Mouse (Mus musculus) liver, embryonic 14.5 days (tissue): Measurements from ENCODE around the gene Col3a1. TPM values are rescaled to one million over a fixed set of nuclear protein-coding genes. Genes with fewer than 3 reads are reported as not detected.

ENCODE experiments used
- ATAC-seq: fragments of 200-750 bp; cut with Nextera tagmentation; 2 replicates; pipeline ENCODE4 v1.8.0; 2017; ENCODE audit warnings: moderate number of reproducible peaks, mild to moderate bottlenecking, moderate library complexity; ENCODE audit not compliant: insufficient read depth
- DNase-seq, 3 experiments: peaks; one replicate each; pipeline ENCODE4 v3.0.0-alpha.2; 2012 to 2013; ENCODE audit warnings: low read depth in 3 of 3, low spot score in 3 of 3
- H3K27ac ChIP-seq: fragments of 300-500 bp; sonication (generic); 2 replicates; pipeline ENCODE4 v1.5.1; 2014; ENCODE audit warnings: moderate library complexity, mild to moderate bottlenecking, control low read depth, inconsistent platforms
- H3K27me3 ChIP-seq: fragments of 300-500 bp; sonication (generic); 2 replicates; pipeline ENCODE4 v1.6.1; 2014; ENCODE audit warnings: mild to moderate bottlenecking, low read length, moderate library complexity; ENCODE audit not compliant: control insufficient read depth, insufficient read depth
- H3K36me3 ChIP-seq: fragments of 300-500 bp; sonication (generic); replicated peaks from 2 replicates; pipeline ENCODE4 v1.6.1; 2014; ENCODE audit warnings: low read depth; ENCODE audit not compliant: control insufficient read depth, insufficient read depth
- H3K4me1 ChIP-seq, 2 experiments: fragments of 200-500 bp in 1 of 2; fragments of 300-500 bp in 1 of 2; sonication (generic) in 1 of 2; replicated peaks; 2 replicates each; pipeline ENCODE4 v1.6.1; 2012 to 2014; ENCODE audit warnings: antibody characterized with exemption in 1 of 2, inconsistent platforms in 1 of 2, low read length in 1 of 2; ENCODE audit not compliant: control insufficient read depth in 2 of 2, insufficient read depth in 2 of 2
- H3K4me2 ChIP-seq: fragments of 300-500 bp; sonication (generic); 2 replicates; pipeline ENCODE4 v1.6.1; 2014; ENCODE audit warnings: low read depth, mild to moderate bottlenecking, control low read depth, moderate library complexity
- H3K4me3 ChIP-seq, 2 experiments: fragments of 200-500 bp in 1 of 2; fragments of 300-500 bp in 1 of 2; sonication (generic) in 1 of 2; 2 replicates each; pipeline ENCODE4 v1.5.1; 2012 to 2014; ENCODE audit warnings: low read depth in 2 of 2, low read length in 2 of 2, mild to moderate bottlenecking in 2 of 2, control low read depth in 1 of 2, inconsistent platforms in 1 of 2, moderate library complexity in 1 of 2; ENCODE audit not compliant: insufficient read depth in 1 of 2
- H3K9ac ChIP-seq: fragments of 300-500 bp; sonication (generic); replicated peaks from 2 replicates; pipeline ENCODE4 v1.6.1; 2014; ENCODE audit warnings: mild to moderate bottlenecking, control low read depth, moderate library complexity
- H3K9me3 ChIP-seq: fragments of 300-500 bp; sonication (generic); 2 replicates; pipeline ENCODE4 v1.6.1; 2016; ENCODE audit warnings: low read length, mixed read lengths; ENCODE audit not compliant: control insufficient read depth
- CTCF ChIP-seq: IDR thresholded peaks from 2 replicates; pipeline ENCODE4 v1.5.1; 2016; ENCODE audit warnings: antibody characterized with exemption, low read depth, control low read depth
- EP300 ChIP-seq: IDR thresholded peaks from 2 replicates; pipeline ENCODE4 v1.6.1; 2016; ENCODE audit warnings: antibody characterized with exemption, low read depth
- WGBS: fragments of 180-500 bp; shearing (Covaris S2); extraction: QIAGEN DNeasy Blood & Tissue Kit; methylation state at CpG from one replicate; pipeline ENCODE4 v1.1.7; 2014; ENCODE audit not compliant: insufficient replicate concordance; 5-methylcytosine and 5-hydroxymethylcytosine counted together
- polyA plus RNA-seq, 2 experiments: library from polyadenylated mRNA; depleted of rRNA in 1 of 2; stranded (reverse) in 1 of 2; unstranded in 1 of 2; fragments of >200 nt; fragmentation: Nextera tagmentation in 1 of 2; extraction: Ambion mirVana in 1 of 2; gene quantifications; 2 replicates each; pipeline versions ENCODE4 v1.2.1 to v1.2.3; 2012 to 2014

Col3a1 gene
- polyA plus RNA-seq, 2 experiments = 37.4 to 63.6 TPM

DNA sequence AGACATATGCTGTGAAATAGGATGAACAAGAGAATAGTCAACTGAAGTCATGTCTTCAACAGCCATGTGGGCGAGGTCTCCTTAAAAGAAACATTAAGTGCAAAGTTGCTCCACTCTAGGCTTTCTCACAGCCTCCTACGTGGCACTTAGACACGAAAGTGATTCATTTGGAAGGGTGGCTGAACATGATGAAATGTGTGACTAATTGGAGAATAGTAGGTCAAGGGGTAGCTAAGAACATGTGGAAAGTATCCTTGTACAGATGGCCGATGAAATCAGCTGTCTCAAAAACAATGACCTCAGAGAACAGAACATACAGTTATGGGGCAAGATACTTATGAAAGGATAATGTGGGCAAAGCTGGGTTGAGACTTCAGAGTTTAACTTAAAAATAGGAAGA lies 44.6 kb downstream of the Col3a1 start:
- Histone ChIP-seq H3K27me3 (no peaks in the 10 kb centered on the region), H3K4me2 (no peak overlapping the region), H3K9ac (no peak overlapping the region), H3K4me1 (no peaks in the 10 kb centered on the region), H3K9me3 (no peaks in the 10 kb centered on the region), H3K27ac (no peak overlapping the region), H3K36me3 (no peaks in the 10 kb centered on the region), H3K4me3 (no peak overlapping the region)
- WGBS = 50% methylated on average over 4 of the region's 4 CpGs
- no peak for DNase-seq
- TF ChIP-seq CTCF (no peak), EP300 (no peak)
- no peak for ATAC-seq

DNA sequence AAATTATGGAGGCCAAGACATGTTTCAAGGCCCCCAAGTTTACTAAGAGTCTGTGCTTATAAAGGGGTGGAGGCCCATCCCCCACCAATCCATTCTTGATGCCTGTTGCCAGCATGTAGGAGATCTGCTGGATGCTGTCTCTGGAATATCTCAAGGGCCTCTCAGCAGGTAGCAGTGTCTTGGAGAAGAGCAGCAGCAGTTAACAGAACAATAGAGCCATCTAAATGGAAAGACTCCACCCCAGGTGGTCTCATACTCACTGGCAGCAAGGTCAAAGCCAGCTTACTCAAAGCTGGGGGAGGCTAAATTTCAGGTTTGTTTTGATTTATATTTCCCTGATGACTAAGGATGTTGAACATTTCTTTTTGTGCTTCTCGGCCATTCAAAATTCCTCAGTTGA lies 46.7 kb downstream of the Col3a1 start:
- H3K4me3 ChIP-seq = no peak overlapping the region
- no peak overlapping the region for H3K9ac ChIP-seq
- ATAC-seq (no peak), DNase-seq (no peak)
- 71% methylated on average over 1 of the region's 1 CpGs for WGBS
- no peak overlapping the region for H3K27ac ChIP-seq
- no peaks in the 10 kb centered on the region for H3K9me3 ChIP-seq
- H3K4me1 ChIP-seq = no peaks in the 10 kb centered on the region
- no peak overlapping the region for H3K4me2 ChIP-seq
- H3K36me3 ChIP-seq = no peaks in the 10 kb centered on the region
- H3K27me3 ChIP-seq = no peaks in the 10 kb centered on the region
- TF ChIP-seq CTCF (no peak), EP300 (no peak)

DNA sequence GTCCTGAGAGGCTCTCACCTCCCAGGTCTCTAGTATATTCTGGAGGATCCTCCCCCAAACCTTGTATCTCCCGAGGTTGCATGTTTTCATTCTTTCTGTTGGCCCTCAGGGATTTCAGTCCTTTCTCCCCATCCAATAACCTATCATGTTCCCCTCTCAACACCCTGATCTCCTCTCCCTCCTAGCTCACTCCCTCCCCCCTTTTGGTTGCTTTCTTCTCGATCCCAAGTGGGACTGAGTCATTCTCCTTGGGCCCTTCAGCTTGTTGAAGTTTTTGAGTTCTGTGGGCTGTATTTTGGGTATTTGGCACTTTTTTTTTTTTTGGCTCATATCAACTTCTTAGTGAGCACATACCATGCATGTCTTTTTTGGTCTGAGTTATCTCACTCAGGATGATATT lies 47.8 kb downstream of the Col3a1 start:
- H3K27ac ChIP-seq = no peak overlapping the region
- DNase-seq (no peak), ATAC-seq (no peak)
- no peak overlapping the region for H3K9ac ChIP-seq
- H3K4me3 ChIP-seq = no peak overlapping the region
- H3K9me3 ChIP-seq = no peaks in the 10 kb centered on the region
- WGBS = 48% methylated on average over 2 of the region's 2 CpGs
- H3K4me1 ChIP-seq = no peaks in the 10 kb centered on the region
- H3K36me3 ChIP-seq = no peaks in the 10 kb centered on the region
- TF ChIP-seq EP300 (no peak), CTCF (no peak)
- H3K27me3 ChIP-seq = no peaks in the 10 kb centered on the region
- H3K4me2 ChIP-seq = no peak overlapping the region

DNA sequence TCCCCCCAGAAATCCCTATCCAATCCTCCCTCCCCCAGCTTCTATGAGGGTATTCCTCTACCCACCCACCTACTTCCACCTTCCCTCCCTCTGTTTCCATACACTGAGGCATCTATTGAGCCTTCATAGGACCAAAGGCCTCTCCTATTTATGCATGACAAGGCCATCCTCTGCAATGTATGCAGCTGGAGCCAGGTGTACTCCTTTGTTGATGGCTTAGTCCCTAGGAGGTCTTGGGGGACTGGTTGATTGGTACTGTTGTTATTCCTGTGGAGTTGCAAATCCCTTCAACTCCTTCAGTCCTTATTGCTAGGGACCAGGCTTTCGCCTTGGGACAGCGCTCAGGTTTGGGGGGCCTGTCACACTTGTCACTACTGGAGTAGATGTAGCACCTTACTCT lies 48.3 kb downstream of the Col3a1 start:
- ATAC-seq = no peak
- H3K4me1 ChIP-seq = no peaks in the 10 kb centered on the region
- no peak overlapping the region for H3K27ac ChIP-seq
- no peak for TF ChIP-seq EP300
- TF ChIP-seq CTCF = no peak
- no peaks in the 10 kb centered on the region for H3K36me3 ChIP-seq
- no peak for DNase-seq
- no peak overlapping the region for H3K4me2 ChIP-seq
- no peaks in the 10 kb centered on the region for H3K9me3 ChIP-seq
- no peaks in the 10 kb centered on the region for H3K27me3 ChIP-seq
- 70% methylated on average over 2 of the region's 2 CpGs for WGBS
- H3K9ac ChIP-seq = no peak overlapping the region
- H3K4me3 ChIP-seq = no peak overlapping the region

DNA sequence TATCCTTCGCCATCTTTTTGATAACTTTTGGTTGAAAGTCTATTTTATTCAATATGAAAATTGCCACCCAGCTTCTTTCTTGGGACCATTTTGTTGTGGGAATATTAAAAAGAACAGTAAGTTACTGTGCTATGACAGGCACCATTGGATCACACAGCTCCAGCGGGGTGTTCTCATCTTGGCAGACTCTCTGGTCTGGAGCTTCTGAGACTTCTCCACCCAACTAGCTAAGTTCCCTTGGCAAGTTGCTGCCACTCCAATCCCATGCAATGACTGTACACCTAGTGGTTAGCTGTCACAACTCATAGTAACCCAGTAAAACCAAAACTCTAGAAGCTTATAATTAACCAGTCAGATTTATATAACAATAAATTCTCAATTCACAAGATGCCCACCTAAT lies 51.9 kb downstream of the Col3a1 start:
- H3K4me2 ChIP-seq = no peak overlapping the region
- no peak overlapping the region for H3K4me3 ChIP-seq
- no peak overlapping the region for H3K27ac ChIP-seq
- 63% methylated on average over 2 of the region's 2 CpGs for WGBS
- no peak for TF ChIP-seq CTCF
- TF ChIP-seq EP300 = no peak
- no peaks in the 10 kb centered on the region for H3K9me3 ChIP-seq
- H3K4me1 ChIP-seq = no peaks in the 10 kb centered on the region
- DNase-seq = no peak
- H3K9ac ChIP-seq = no peak overlapping the region
- no peaks in the 10 kb centered on the region for H3K36me3 ChIP-seq
- H3K27me3 ChIP-seq = no peaks in the 10 kb centered on the region
- ATAC-seq = no peak
